Mouse (Mus musculus) liver, postnatal 0 days (tissue): ENCODE results near the gene Gpbar1.

Source experiments
- CTCF ChIP-seq: sonication (generic); IDR thresholded peaks from 2 replicates; pipeline ENCODE4 v1.5.1; 2016; ENCODE audit warnings: antibody characterized with exemption, low read depth
- EP300 ChIP-seq: IDR thresholded peaks from 2 replicates; pipeline ENCODE4 v1.6.1; 2016; ENCODE audit warnings: antibody characterized with exemption, low read depth, mild to moderate bottlenecking

DNA sequence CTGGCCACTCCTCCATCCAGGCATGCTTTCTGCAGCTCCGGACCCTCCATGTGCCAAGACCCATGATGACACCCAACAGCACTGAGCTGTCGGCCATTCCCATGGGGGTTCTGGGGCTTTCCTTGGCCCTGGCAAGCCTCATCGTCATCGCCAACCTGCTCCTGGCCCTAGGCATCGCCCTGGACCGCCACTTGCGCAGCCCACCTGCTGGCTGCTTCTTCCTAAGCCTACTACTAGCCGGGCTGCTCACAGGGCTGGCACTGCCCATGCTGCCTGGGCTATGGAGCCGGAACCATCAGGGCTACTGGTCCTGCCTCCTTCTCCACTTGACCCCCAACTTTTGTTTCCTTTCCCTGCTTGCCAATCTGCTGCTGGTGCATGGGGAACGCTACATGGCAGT is at the start of gene Gpbar1:
- TF ChIP-seq CTCF (no peak), EP300 (no peak)
